Mouse (Mus musculus) splenic B cell, adult 2 months (primary cell): ENCODE results near the gene B4galnt4.

Experiments
- DNase-seq: peaks from one replicate; pipeline ENCODE4 v3.0.0-alpha.2; 2011; ENCODE audit warnings: low read depth, low spot score
- H3K27me3 ChIP-seq: 2 replicates; pipeline ENCODE4 v1.6.1; 2012; ENCODE audit warnings: mild to moderate bottlenecking, low read length, moderate library complexity, mixed read lengths; ENCODE audit not compliant: control insufficient read depth, poor library complexity, insufficient read depth, severe bottlenecking
- H3K36me3 ChIP-seq: 2 replicates; pipeline ENCODE4 v1.6.1; 2012; ENCODE audit warnings: mild to moderate bottlenecking, low read length, moderate library complexity, mixed read lengths; ENCODE audit not compliant: control insufficient read depth, poor library complexity, insufficient read depth, severe bottlenecking

B4galnt4 gene

DNA sequence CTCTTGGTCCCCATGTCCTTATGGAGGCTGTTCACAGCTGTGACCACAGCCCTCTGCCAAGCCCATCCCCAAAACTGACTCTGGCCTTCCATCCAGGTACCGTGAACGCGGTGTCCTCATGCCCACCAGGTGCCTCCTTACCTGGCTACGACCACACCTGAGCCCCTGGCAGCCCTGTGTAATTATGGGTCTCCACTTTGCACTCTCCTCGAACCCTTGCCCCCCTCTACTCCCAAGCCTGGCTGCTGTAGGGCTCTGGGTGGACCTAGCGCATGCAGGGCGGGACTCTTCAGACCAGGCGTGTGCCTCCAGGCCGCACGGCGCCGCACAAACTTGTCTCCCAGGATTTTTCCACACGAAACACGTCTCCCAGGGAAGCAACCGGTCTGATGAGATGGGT lies 16.9 kb downstream of the B4galnt4 start, which contains the start of gene Pkp3:
TSS of gene Pkp3 (plus strand) at position 378 of the 400 bp plus-strand sequence.
- Histone ChIP-seq H3K27me3 (no peaks in the 10 kb centered on the region), H3K36me3 (no peaks in the 10 kb centered on the region)
- no peak for DNase-seq

DNA sequence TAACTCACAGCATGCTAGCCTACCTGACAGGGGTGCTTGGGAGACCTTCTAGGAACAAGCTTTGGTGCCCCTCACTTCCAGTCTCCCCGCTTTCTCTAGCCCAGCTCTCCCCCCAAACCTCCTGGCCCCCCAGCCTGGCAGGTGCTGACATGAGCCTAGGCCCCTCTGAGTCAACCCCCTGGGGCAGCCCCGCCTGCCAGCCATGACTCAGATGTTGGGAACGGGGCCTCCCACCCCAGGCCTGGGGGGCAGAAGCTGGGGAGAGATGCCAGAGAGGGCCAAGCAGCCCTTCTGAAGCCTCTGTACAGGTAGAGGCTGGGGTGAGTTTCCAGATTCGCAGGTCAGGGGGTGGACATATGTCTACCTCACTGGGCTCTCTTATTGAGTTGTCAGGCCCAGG lies 18.0 kb downstream of the B4galnt4 start:
- Histone ChIP-seq H3K36me3 (no peaks in the 10 kb centered on the region), H3K27me3 (no peaks in the 10 kb centered on the region)
- DNase-seq, result no peak

DNA sequence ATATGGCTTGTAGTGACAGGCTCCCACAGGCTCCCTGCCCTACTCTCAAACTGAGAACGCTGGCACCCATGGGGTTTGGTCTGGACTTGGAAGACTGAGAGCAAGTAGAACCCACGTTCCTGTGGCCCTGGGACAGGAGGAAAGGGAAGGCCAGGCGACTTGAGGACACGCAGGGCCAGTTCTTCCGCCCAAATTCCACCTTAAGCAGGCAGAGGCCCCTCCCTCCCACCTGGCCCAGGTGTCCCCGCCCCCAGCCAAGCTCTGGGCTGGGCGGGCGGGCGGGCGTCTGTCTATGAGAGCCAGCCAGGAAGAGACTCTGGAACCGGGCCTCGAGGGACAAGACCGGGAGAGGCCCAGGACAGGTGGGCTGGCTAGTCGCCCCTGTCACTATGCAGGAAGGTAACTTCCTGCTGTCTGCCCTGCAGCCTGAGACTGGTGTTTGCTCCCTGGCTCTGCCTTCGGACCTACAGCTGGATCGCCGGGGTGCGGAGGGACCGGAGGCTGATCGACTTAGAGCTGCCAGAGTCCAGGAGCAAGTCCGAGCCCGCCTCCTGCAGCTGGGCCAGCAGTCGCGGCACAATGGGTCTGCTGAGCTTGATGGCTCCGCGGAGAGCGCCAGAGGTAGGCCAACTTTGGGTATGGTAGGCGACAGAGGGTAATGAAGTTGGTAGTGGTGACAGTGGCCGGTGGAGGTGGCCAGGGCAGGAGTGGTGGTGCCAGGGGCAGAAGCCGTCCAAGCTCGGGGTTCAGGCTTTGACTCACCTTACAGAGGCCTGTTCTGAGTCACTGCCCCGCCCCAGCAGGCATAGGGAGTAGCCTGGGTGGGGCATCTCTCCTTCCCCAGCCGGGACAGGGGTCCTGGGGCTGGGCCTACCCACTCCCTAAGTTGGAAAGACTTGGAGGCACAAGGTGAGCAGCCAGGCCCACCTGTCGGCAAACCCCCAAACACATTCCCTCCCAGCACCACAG lies 18.9 kb downstream of the B4galnt4 start:
- no peaks in the 10 kb centered on the region for H3K27me3 ChIP-seq
- DNase-seq, result no peak
- no peaks in the 10 kb centered on the region for H3K36me3 ChIP-seq

DNA sequence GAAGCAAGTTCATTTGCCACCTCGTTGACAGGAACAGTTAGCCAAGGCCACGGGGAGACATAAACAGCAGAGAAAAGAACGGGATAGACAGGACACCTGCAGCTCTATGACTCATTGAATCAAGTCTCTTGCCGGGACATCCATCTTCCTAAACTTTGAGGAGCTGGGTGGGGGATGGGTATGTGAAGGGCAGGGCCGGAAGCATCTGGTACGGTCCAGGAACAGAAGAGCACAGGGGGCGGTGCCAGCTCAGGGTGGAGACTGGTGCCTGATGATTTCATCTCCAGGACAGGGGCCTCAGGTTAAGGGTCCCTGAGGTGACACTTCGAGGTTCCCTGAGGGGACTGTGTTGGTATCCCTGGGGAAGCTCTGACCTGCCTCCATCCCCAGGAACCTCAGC lies 27.0 kb downstream of the B4galnt4 start:
- peak; percentile 48 for DNase-seq
- no peaks in the 10 kb centered on the region for H3K27me3 ChIP-seq

DNA sequence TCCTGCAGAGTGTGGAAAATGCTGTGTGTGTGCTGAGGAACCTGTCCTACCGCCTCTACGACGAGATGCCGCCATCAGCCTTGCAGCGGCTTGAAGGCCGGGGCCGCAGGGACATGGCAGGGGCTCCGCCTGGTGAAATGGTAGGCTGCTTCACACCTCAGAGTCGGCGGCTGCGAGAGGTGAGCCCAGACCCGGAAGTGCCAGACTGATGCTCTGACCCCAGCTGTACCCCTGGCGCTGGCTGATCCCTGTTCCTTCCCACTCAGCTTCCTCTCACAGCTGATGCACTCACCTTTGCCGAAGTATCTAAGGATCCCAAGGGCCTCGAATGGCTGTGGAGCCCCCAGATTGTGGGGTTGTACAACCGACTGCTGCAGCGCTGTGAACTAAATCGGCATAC lies 27.6 kb downstream of the B4galnt4 start:
- Histone ChIP-seq H3K27me3 (no peaks in the 10 kb centered on the region), H3K36me3 (no peaks in the 10 kb centered on the region)
- DNase-seq, result peak; percentile 36

More for the DNA sequence above, 27.0 kb downstream of the B4galnt4 start:
- H3K36me3 ChIP-seq, result no peaks in the 10 kb centered on the region

DNA sequence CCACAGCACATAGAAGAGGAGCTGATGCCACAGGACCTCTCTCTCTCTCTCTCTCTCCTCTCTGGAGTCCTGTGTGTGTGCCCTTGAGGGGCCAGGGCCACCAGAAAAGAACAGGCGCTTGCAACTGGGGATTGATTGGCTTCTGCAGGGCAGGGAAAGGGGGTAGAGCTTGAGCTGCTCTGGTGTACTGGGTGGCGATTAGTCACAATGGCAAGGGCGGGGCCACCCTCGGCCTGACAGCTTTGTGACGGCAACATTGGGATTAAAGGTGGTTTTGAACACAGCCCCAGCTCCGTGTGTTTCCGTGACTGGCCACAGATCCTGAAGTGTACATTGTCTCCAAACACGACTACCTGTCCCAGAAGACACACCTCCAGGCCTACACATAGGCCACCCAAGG lies 29.3 kb downstream of the B4galnt4 start:
- Histone ChIP-seq H3K27me3 (no peaks in the 10 kb centered on the region), H3K36me3 (no peaks in the 10 kb centered on the region)
- DNase-seq, result no peak

DNA sequence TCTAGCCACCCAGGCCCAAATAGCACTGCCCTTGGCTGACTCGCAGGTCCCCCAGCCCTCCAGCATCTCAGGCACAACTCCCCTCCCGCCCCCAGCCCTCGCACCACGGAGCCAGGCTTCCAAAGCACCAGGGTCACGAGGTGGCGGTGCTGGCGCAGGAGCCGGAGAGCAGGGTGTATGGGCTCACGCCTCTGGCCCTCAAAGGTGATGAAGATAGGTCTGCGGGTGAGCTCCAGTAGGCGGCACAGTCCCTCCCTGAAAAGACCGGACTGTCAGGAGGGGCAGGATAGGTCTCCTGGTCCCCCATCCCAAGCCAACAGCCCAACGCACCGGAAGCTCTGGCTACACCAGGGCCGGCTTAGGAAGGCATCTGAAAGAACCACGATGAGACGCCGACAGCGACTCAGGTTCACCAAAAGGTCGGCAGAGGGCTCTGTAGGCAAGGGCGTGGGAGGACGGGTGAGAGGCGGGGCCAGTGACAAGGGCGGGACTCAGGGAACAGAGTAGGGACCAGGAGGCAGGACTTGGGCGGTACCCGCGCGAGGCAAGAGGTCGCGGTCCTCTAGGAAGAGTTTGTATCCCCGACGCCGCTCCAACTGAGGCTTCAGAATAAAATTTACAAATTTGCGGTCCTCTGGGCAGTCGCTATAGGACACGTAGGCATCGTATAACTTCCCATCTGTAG lies 31.3 kb downstream of the B4galnt4 start:
- DNase-seq, result peak; percentile 86
- H3K36me3 ChIP-seq, result no peaks in the 10 kb centered on the region
- H3K27me3 ChIP-seq, result no peaks in the 10 kb centered on the region

DNA sequence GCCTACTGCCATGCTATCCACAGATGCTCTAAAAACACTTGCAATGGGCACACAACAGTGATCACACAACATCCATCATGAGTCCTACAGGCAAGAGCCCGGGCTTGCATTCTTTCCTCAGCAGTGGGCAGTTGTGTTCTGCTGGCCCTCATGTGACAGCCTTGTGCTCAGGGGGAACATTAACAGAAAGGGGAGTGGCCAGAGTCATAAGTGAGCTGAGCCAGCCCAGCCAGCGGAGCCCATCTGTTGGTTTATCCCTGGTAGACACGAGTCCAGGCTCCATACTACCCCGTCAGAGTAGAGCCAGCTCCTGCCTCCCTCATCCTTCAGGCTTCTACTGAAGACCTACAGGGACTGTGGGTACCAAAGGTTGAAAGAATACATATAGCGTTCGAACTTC lies 33.0 kb downstream of the B4galnt4 start:
- H3K36me3 ChIP-seq, result no peaks in the 10 kb centered on the region
- DNase-seq, result no peak
- no peaks in the 10 kb centered on the region for H3K27me3 ChIP-seq

DNA sequence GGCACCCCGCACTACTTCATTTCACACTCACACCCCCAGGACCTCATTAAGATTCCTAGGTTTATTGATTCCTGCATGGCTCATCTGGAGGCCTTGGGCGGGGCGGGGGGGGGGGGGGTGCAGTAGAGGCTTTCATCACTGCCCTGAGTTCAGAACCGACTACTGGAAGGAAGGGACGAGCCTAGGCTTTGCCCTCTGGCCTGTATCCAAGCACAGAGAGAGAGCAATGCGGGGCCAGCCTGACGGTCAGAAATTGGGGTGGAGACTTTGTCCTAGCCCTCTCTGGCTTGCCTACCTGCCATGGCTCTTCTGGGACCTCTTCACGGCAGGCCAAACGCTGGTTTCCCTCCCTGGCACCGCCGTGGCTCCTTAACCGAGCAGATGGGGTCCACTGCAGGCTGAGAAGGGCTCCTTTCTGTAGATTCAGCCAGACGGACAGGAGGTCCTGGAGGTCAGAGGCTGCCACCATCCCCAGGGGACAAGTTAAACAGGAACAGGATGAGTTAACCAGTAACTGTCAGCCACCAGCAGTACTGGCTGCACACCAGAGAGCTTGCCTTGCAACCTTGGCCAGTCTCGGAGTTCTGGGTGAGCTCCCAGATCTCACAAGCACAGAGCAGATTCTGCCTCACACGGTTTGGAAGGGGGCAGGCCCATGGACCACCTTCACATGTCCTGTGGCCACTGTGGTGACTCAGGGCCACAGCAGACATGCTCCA lies 33.7 kb downstream of the B4galnt4 start:
- Histone ChIP-seq H3K27me3 (no peaks in the 10 kb centered on the region), H3K36me3 (no peaks in the 10 kb centered on the region)
- no peak for DNase-seq

DNA sequence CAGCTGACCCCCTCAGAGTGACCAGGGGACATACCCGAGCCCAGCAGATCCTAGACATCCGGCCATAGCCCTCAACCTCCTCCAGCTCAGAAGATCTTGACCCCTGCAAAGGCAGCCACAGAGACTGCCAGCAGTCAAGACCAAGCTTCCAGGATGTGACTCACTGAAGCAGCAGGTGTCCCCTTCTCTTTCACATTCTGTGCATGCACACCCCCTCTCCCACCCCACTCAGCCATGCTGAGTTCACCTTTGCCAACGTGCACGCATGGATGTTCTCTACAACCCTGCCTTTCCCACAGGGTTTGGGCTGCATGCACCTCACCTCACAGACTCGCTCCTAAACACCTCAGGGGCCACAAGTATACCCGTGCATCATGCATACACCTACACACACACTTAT lies 35.1 kb downstream of the B4galnt4 start:
- Histone ChIP-seq H3K27me3 (no peaks in the 10 kb centered on the region), H3K36me3 (no peaks in the 10 kb centered on the region)
- DNase-seq, result peak; percentile 21

DNA sequence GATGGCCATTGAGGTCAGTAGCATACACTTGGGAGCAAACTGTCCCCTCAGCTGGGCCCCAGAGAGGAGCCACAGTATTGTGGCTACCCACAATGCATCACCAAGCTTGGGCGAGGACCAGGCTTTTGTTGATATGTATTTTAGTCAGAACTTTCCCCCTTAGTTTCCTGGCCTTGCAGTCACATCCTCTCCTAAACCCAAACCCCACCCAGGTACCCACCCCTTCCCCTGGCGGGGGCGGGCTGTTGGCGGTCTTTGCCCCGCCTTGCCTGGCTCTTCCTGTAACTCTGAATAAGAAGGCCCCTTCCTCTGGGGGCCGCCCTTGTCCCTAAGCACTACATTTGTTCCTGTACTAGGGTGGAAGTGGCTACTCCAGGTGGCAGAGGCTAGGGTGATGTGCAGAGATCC lies 35.7 kb downstream of the B4galnt4 start:
- Histone ChIP-seq H3K27me3 (no peaks in the 10 kb centered on the region), H3K36me3 (no peaks in the 10 kb centered on the region)
- peak; percentile 87 for DNase-seq

DNA sequence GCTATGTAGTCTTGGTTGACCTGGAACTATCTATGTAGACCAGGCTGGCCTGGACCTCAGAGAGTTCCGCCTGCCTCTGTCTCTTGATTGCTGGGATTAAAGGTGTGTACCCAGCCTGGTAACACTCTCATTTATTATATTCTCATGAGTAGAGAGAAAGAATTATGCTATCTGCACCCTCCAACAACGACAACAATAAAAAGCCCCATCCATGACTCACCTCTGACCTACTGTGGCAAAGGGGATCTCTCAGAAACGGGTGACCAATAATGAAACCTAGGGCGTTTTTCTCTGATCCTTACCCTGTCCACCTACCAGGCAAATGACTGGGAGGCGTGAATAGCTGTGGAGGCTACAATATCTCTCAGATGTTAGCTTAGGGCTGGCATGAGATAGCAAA lies 36.3 kb downstream of the B4galnt4 start:
- no peaks in the 10 kb centered on the region for H3K36me3 ChIP-seq
- peak; percentile 24 for DNase-seq
- H3K27me3 ChIP-seq, result no peaks in the 10 kb centered on the region

DNA sequence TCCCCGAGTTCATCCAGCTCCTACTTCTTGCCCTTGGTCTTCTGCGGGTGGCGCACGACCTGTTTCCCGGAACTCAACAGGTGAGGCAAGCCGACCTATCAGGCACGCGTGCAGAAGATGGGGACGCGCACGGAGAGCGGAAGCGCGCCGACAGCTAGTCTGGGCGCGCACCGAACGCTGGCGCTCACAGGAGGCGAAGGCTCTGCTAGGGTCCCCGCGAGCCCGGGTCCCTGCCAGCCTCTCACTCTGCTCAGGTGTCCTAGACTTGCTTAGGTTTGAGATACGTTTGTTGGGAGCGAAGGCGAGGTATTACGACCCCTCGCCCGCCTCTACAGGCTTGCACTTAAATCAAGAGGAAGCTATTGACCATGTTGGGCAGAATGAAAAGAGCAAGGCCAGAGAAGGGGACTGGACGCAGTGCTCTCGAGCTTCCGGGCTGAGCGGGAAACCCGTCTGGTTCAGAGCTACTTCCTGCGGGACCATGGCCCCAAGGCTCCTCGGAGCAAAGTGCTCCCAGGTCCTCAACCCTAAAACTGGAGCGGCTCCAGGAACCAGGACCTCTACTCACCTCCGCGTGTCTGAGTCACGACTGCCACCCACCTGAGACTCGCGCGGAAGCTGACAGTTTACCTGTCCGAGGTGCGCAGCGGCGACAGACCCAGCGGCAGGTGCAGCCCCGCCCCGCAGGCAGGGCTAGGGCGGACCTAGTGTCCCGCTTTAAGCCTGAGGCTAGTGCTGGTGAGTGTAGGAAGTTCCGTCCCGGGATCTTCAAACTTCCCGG lies 39.2 kb downstream of the B4galnt4 start, which contains the start of gene Sigirr:
TSS of gene Sigirr (minus strand) at position 662 of the 781 bp plus-strand sequence.
- no peaks in the 10 kb centered on the region for H3K27me3 ChIP-seq
- peak; percentile 59 for DNase-seq

DNA sequence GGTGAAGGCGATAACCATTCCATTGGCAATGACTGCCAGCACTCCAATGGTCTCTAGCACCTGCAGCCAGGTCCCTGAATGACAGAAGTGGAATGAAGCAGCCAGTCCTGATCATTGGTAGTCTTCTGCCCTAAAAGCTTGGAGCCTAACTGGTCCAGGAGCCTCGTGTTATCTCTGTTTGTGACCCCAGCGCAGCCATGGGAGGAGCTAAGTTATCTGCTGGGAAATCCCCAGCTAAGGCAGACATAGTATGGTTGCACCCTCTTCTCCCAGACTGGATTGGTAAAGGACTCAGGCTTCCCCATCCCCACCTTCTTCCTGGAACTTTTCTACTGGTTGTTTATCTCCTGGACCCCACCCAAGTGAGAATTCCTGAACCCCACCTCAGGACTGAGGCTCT lies 42.3 kb downstream of the B4galnt4 start:
- Histone ChIP-seq H3K27me3 (no peaks in the 10 kb centered on the region), H3K36me3 (no peaks in the 10 kb centered on the region)
- no peak for DNase-seq

More for the DNA sequence above, 39.2 kb downstream of the B4galnt4 start, which contains the start of gene Sigirr:
- no peaks in the 10 kb centered on the region for H3K36me3 ChIP-seq
